Comparison of ENCODE assay signal across 10 mouse cellular contexts in genomic region chr12:8892876-8893532, GRCm38 (mm10). TPM values are rescaled to one million over a fixed set of nuclear protein-coding genes. Genes with fewer than 3 reads are reported as not detected.
DNase-seq lines count a peak whose midpoint lies in the region; ATAC-seq and TF ChIP-seq lines count a peak whose summit lies in the region.
"Had no signal": no experiment of that assay in that cellular context is flagged by ENCODE, and none has a peak within 500 bp of the region (broad histone marks: within the 10 kb centered on the region; RNA-seq: fewer than 3 reads in every experiment).

No protein-coding gene starts in this region.

- H3K9ac ChIP-seq in neural tube, embryonic 13.5 days: no peak overlapping the region
- no peak overlapping the region for H3K9ac ChIP-seq in stomach, embryonic 14.5 days (replicated peaks; ENCODE audit: low read depth, low read length)
- H3K9ac ChIP-seq: forebrain, embryonic 13.5 days had no signal

- peak overlapping the region; percentile 24; the same call in 1 of the 2 replicates for H3K4me2 ChIP-seq in neural tube, embryonic 13.5 days
- peak overlapping the region; percentile 30; the same call in 1 of the 2 replicates for H3K4me2 ChIP-seq in stomach, embryonic 14.5 days (replicated peaks; ENCODE audit: low read depth, low read length)
- H3K4me2 ChIP-seq: forebrain, embryonic 13.5 days had no signal

- H3K4me3 ChIP-seq in heart, embryonic 10.5 days: peak overlapping the region; percentile 38
- no peak overlapping the region for H3K4me3 ChIP-seq in neural tube, embryonic 13.5 days
- H3K4me3 ChIP-seq in limb, embryonic 10.5 days: peak overlapping the region; percentile 9; the same call in 1 of the 2 replicates
- H3K4me3 ChIP-seq in stomach, embryonic 14.5 days (ENCODE audit: low read depth, low read length): no peak overlapping the region
- H3K4me3 ChIP-seq in cerebellum, adult 2 months (replicated peaks; ENCODE audit: insufficient read depth, low read depth, low read length): no peak overlapping the region
- H3K4me3 ChIP-seq: forebrain, embryonic 13.5 days had no signal

- H3K36me3 ChIP-seq in heart, embryonic 10.5 days: no peaks in the 10 kb centered on the region
- H3K36me3 ChIP-seq in neural tube, embryonic 13.5 days: no peaks in the 10 kb centered on the region
- H3K36me3 ChIP-seq in limb, embryonic 10.5 days: no peaks in the 10 kb centered on the region
- H3K36me3 ChIP-seq in stomach, embryonic 14.5 days (ENCODE audit: control insufficient read depth, insufficient read depth, low read length): no peaks in the 10 kb centered on the region

- TF ChIP-seq CTCF in cerebellum, adult 2 months (IDR thresholded peaks at IDR 0.05; ENCODE audit: borderline replicate concordance, insufficient read depth, low read depth, low read length): no peak

- no peaks in the 10 kb centered on the region for H3K27me3 ChIP-seq in heart, embryonic 10.5 days (ENCODE audit: insufficient read depth, poor library complexity, severe bottlenecking)
- H3K27me3 ChIP-seq in neural tube, embryonic 13.5 days: no peaks in the 10 kb centered on the region
- no peaks in the 10 kb centered on the region for H3K27me3 ChIP-seq in limb, embryonic 10.5 days (ENCODE audit: low read depth, poor library complexity, severe bottlenecking)
- no peaks in the 10 kb centered on the region for H3K27me3 ChIP-seq in stomach, embryonic 14.5 days (ENCODE audit: control insufficient read depth, insufficient read depth, low read length)
- H3K27me3 ChIP-seq in cerebellum, adult 2 months (ENCODE audit: control insufficient read depth, insufficient read depth, low read length): no peaks in the 10 kb centered on the region
- H3K27me3 ChIP-seq: forebrain, embryonic 13.5 days had no signal

- no peaks in the 10 kb centered on the region for H3K9me3 ChIP-seq in heart, embryonic 10.5 days
- no peaks in the 10 kb centered on the region for H3K9me3 ChIP-seq in neural tube, embryonic 13.5 days
- H3K9me3 ChIP-seq in limb, embryonic 10.5 days (replicated peaks): no peaks in the 10 kb centered on the region
- H3K9me3 ChIP-seq in stomach, embryonic 14.5 days (ENCODE audit: control insufficient read depth, low read depth, low read length): no peaks in the 10 kb centered on the region
- H3K9me3 ChIP-seq: forebrain, embryonic 13.5 days had no signal

- 41% methylated on average over 16 of the region's 21 CpGs for WGBS in heart, embryonic 10.5 days
- 48% methylated on average over 13 of the region's 21 CpGs for WGBS in neural tube, embryonic 13.5 days
- 36% methylated on average over 17 of the region's 21 CpGs for WGBS in limb, embryonic 10.5 days
- WGBS in stomach, embryonic 14.5 days: 35% methylated on average over 16 of the region's 21 CpGs
- 50% methylated on average over 13 of the region's 21 CpGs for WGBS in cerebellum, adult 2 months

- ATAC-seq in neural tube, embryonic 13.5 days (ENCODE audit: low read depth): no peak
- no peak for ATAC-seq in stomach, embryonic 14.5 days (ENCODE audit: insufficient number of reproducible peaks, insufficient read depth, low FRiP score, low read depth)
- ATAC-seq: forebrain, embryonic 13.5 days had no signal

- no peak for TF ChIP-seq POLR2A in cerebellum, adult 2 months (IDR thresholded peaks at IDR 0.05; ENCODE audit: borderline replicate concordance, insufficient read depth, low read length)

- DNase-seq in heart, embryonic 10.5 days (ENCODE audit: low spot score): no peak
- DNase-seq in heart, postnatal 4 days: no peak
- DNase-seq in neural tube, embryonic 10.5 days (ENCODE audit: extremely low spot score, low spot score): no peak
- DNase-seq in limb, embryonic 10.5 days (ENCODE audit: low spot score): no peak
- DNase-seq in left cerebral cortex, adult 9 months (ENCODE audit: low spot score in 2 of 2): no peak
- DNase-seq in cerebellum, adult 2 months: no peak
- DNase-seq: layer of hippocampus, adult 9-11 months had no signal

- H3K27ac ChIP-seq in heart, embryonic 10.5 days: no peak overlapping the region
- H3K27ac ChIP-seq in neural tube, embryonic 13.5 days (replicated peaks): no peak overlapping the region
- peak overlapping the region; percentile 64; the same call in 1 of the 2 replicates for H3K27ac ChIP-seq in limb, embryonic 10.5 days
- H3K27ac ChIP-seq in stomach, embryonic 14.5 days (ENCODE audit: low read length): no peak overlapping the region
- no peak overlapping the region for H3K27ac ChIP-seq in cerebellum, adult 2 months (ENCODE audit: insufficient read depth, low read length)
- H3K27ac ChIP-seq: forebrain, embryonic 13.5 days had no signal

- peaks cover 33% of the 10 kb centered on the region for H3K4me1 ChIP-seq in heart, embryonic 10.5 days
- peaks cover 4% of the 10 kb centered on the region for H3K4me1 ChIP-seq in neural tube, embryonic 13.5 days (replicated peaks)
- H3K4me1 ChIP-seq in limb, embryonic 10.5 days: peaks cover 42% of the 10 kb centered on the region
- H3K4me1 ChIP-seq in stomach, embryonic 14.5 days (ENCODE audit: control insufficient read depth, insufficient read depth, low read length): no peaks in the 10 kb centered on the region
- no peaks in the 10 kb centered on the region for H3K4me1 ChIP-seq in cerebellum, adult 2 months (ENCODE audit: control insufficient read depth, insufficient read depth, low read length)
- H3K4me1 ChIP-seq: forebrain, embryonic 13.5 days had no signal

RNA-seq across cellular contexts. Expression of gene Laptm4a, which starts 28.5 kb away (rescaled TPM):
- polyA plus RNA-seq in heart, embryonic 10.5 days (2016; fragmentation: Nextera tagmentation; extraction: Ambion mirVana): 199 and 219 TPM in 2 replicates
- total RNA-seq in heart, postnatal 4 days (2021): 100 to 1,000 TPM; 358 to 362 TPM
- polyA plus RNA-seq in neural tube, embryonic 13.5 days (2015; fragmentation: Nextera tagmentation; extraction: Ambion mirVana): 235 and 251 TPM in 2 replicates
- polyA plus RNA-seq in limb, embryonic 10.5 days (2016; fragmentation: Nextera tagmentation; extraction: Ambion mirVana): 156 and 185 TPM in 2 replicates
- 148 and 186 TPM in 2 replicates for polyA plus RNA-seq in stomach, embryonic 14.5 days (2014; fragmentation: Nextera tagmentation; extraction: Ambion mirVana)
- polyA plus RNA-seq in cerebellum, adult 2 months (2012; rRNA removed): 258 and 268 TPM in 2 replicates

RNA-seq across cellular contexts. Expression of gene Matn3, which starts 54.7 kb away (rescaled TPM):
- 1.7 and 2.5 TPM in 2 replicates for polyA plus RNA-seq in heart, embryonic 10.5 days (2016; fragmentation: Nextera tagmentation; extraction: Ambion mirVana)
- under 1 TPM in 1 of 2 experiments, not detected in 1; 0.09 TPM for total RNA-seq in heart, postnatal 4 days (2021)
- polyA plus RNA-seq in neural tube, embryonic 13.5 days (2015; fragmentation: Nextera tagmentation; extraction: Ambion mirVana): 1.4 and 1.9 TPM in 2 replicates
- polyA plus RNA-seq in limb, embryonic 10.5 days (2016; fragmentation: Nextera tagmentation; extraction: Ambion mirVana): 5.2 and 5.4 TPM in 2 replicates
- polyA plus RNA-seq in stomach, embryonic 14.5 days (2014; fragmentation: Nextera tagmentation; extraction: Ambion mirVana): 0.13 and 0.29 TPM in 2 replicates
- not detected in 2 replicates for polyA plus RNA-seq in cerebellum, adult 2 months (2012; rRNA removed)

Comparison
In these comparisons a context has a peak if more than half of its experiments do, and no peak if none do; other contexts are left out.
1. H3K4me3 ChIP-seq: peak in heart, embryonic 10.5 days (single experiment) and limb, embryonic 10.5 days (single experiment); none in neural tube, embryonic 13.5 days (single experiment), stomach, embryonic 14.5 days (single experiment) and cerebellum, adult 2 months (single experiment).